Mouse (Mus musculus) liver, postnatal 0 days (tissue): ENCODE results near the gene Aqp7.
"Not testable (repeated sequence)": the region's sequence is repeated elsewhere in the genome, so short reads cannot be mapped to it uniquely, and the experiment has no call there.

ENCODE experiments used
- CTCF ChIP-seq: sonication (generic); IDR thresholded peaks from 2 replicates; pipeline ENCODE4 v1.5.1; 2016; ENCODE audit warnings: antibody characterized with exemption, low read depth
- EP300 ChIP-seq: IDR thresholded peaks from 2 replicates; pipeline ENCODE4 v1.6.1; 2016; ENCODE audit warnings: antibody characterized with exemption, low read depth, mild to moderate bottlenecking

- TF ChIP-seq EP300, CTCF: not testable (repeated sequence)
These were observed 34.9 kb upstream of the Aqp7 start for GRCm38 (mm10) chr4:41082803-41083202.
